Mouse (Mus musculus) limb, embryonic 12.5 days (tissue): ENCODE measurements around the gene Ifi207. TPM values are rescaled to one million over a fixed set of nuclear protein-coding genes. Genes with fewer than 3 reads are reported as not detected.

Experiments
- polyA plus RNA-seq: library from polyadenylated mRNA; unstranded; fragments of >200 nt; fragmentation: Nextera tagmentation; extraction: Ambion mirVana; gene quantifications from 2 replicates; pipeline ENCODE4 v1.2.1, GENCODE M21; 2016

Gene Ifi207
- polyA plus RNA-seq, 1 experiment from 2014 or later = 0.29 TPM

Other genes with a start within 250 kb of the Ifi207 start
- gene Ifi214, start 205.8 kb downstream of the Ifi207 start, polyA plus RNA-seq = not detected in 2 replicates
- gene Ifi213, start 142.5 kb downstream of the Ifi207 start, polyA plus RNA-seq = not detected in 2 replicates
- gene Ifi209, start 110.8 kb downstream of the Ifi207 start, polyA plus RNA-seq = not detected in 2 replicates
- gene Ifi208, start 68.1 kb downstream of the Ifi207 start, polyA plus RNA-seq = not detected in 2 replicates
- gene Ifi204, start 25.2 kb upstream of the Ifi207 start, polyA plus RNA-seq = 0.46 and 0.49 TPM in 2 replicates
- gene Ifi211, start 171.3 kb upstream of the Ifi207 start, polyA plus RNA-seq = 0.14 and 0.40 TPM in 2 replicates
- 0.80 and 1.7 TPM in 2 replicates for gene Mndal, start 200.7 kb upstream of the Ifi207 start, polyA plus RNA-seq
- 0.20 and 0.73 TPM in 2 replicates for gene Ifi203, start 200.9 kb upstream of the Ifi207 start, polyA plus RNA-seq
- 0.17 TPM in 1 of 2 replicates, not detected in the other for gene Ifi202b, start 241.0 kb upstream of the Ifi207 start, polyA plus RNA-seq